Mouse (Mus musculus): ENCODE data around the gene Tcl1b5.
"Not testable (repeated sequence)": the region's sequence is repeated elsewhere in the genome, so short reads cannot be mapped to it uniquely, and the experiment has no call there.

The Tcl1b5 gene

DNA sequence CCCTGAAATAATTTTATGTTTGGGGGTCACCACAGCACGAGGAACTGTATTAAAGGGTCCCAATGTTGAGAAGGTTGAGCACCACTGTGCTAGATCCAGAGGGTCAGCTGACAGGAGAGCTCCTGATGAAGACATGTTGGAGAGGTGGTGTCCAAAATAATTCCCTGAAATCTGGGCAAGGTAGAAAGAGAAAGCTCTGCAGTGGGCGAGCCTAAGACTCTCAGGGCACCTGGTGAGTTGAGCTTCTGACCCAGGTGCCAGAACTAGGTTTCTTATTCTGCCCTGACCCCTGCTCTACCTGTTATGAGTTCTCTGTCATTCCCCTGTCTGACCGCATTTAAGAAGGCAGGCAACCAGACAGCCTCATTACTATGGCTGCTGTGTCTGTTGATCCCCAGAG lies at the start of gene Tcl1b5:
TSS of gene Tcl1b5 (plus strand) at position 301 of the 400 bp plus-strand sequence.
- not testable (repeated sequence) for DNase-seq (ENCODE audit: low read depth)

DNA sequence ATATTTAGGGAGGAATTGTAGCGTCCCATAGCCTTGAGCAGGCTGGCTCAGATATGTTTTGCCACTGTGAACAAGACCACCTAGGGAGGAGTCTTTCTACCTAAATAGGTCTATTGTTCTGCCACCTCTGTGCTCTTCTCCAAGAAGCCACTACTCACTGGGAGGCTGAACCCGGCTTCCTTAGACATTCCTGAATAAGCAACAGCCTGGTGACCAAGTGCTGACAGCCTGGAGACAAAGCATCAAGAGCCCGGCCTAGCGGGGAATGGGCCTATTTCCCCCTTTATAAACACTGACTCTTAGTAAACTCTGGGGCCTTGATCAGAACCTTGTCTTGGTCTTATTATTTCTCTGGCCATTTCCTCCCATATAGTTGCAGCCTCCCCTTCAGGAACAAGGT lies 49.6 kb upstream of the Tcl1b5 start:
- DNase-seq (ENCODE audit: low read depth), result no peak

DNA sequence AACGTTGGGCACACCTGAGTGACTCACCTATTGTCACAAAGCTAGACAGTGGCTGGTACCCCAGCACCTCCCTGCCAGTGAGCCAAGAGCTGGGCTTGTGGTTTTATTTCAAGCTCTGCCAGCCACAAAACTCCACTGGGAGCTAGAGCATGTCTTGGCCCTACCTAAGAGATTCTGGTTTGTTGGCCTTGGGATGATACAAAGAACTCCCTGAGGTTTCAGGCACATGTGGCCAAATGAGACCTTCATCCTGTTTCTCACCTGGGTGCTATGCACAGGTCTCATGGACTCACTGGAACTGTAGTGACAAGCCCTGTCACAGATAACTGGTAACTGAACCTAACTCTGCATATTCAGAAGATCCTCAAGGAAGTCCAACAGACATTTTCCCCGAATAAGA lies 48.5 kb upstream of the Tcl1b5 start:
- DNase-seq (ENCODE audit: low read depth), result no peak

DNA sequence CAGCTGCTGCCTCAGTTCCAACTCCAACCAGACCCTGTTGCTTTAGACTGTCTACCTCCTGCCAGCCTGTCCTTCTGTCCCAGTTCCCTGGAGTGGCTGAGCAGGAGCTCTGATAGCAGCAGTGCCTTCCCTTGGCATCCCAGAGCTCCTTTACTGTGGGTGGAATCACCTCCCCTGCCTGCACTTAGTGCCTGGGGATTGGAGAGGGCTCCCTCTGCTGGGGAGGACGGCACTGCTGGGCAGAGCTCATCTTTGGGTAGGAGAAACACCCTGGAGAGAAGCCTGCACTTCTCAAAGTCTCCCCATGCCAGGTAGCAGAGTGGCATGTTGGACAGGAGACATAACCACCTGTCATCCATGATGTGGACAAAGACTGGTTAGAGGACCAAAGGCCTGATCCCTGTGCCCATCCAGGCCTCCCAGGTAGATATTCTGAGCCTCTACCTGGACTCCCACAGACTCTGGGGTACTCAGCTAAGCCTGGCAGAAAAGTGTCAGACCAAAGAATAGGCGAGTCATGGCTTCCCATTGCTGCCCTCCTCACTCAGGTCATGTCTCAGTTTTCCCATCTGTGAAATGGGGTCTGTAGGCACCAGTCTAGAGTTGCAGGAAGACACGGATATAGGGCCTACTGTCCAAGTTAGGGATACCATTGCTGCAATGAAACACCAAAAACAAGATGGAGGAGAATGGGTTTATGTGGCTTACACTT lies 46.5 kb upstream of the Tcl1b5 start:
- DNase-seq (ENCODE audit: low read depth), result not testable (repeated sequence)

DNA sequence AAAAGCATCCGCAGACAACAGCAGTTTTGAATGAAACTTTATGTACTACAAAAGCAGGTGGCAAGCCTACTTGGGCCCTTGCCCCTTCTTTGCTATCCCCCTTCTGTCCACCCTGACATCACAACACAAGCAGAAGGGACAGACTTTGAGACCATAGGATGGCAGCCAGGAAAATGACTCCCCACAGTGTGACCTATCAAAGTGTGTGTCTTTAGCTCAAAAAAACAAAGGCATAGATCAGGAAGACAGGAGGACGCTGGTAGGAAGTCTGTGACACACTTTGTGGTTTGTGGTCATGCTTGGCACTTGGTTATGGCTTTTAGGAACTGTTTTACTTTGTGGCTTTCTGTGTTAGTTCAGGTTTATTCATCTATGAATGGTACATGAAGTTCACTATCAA lies 42.0 kb upstream of the Tcl1b5 start:
- DNase-seq (ENCODE audit: low read depth), result peak; percentile 4

DNA sequence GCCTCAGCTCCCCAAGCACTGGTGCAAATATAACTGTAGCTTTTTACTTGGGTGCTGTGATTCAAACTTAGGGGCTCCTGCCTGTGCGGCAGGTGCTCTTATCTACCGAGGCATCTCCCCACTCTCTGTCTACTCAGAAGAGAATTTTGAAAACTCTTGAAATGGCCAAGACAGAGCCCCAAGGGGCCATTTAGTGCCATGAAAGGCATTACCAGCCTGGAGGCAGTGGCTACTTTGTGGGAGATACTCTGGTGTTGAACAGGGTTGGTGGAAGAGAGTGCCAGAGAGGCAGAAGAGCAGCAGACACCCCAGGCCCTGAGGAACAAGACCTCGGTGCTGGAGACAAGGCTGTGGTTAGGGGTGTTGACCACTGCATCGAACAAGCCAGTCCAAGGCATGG lies 41.3 kb upstream of the Tcl1b5 start:
- not testable (repeated sequence) for DNase-seq (ENCODE audit: low read depth)

DNA sequence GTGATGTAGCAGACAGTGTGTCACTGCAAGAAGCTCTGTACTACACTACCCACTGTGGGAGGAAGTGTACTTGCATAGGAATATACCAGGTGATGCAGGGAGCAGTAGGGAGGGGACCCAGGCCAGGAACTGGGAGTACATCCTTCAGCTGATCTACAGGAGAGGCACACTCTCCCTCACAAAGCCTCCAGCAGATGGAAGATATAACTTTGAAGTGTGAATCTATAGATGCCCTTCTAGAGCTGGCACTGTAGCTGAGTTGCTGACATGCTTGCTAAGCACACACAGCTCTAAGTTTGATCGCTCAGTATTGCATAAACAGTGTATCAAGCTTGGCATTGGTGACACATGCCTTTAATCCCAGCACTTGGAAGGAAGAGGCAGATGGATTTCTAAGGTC lies 38.4 kb upstream of the Tcl1b5 start:
- not testable (repeated sequence) for DNase-seq (ENCODE audit: low read depth)

DNA sequence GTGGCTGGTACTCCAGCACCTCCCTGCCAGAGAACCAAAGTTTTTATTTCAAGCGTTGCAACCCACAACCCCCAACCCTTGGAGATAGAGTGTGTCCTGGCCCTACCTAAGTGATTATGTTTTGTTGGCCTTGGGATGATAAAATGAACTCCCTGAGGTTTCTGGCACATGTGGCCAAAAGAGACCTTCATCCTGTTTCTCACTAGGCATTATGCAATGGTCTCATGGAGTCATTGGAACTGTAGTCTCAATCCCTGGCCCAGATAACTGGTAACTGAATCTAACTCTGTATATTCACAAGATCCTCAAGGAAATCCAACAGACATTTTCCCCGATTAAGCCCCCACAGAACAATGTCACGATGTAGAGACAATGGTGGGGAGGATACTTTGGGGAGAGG lies 33.0 kb upstream of the Tcl1b5 start:
- no peak for DNase-seq (ENCODE audit: low read depth)

DNA sequence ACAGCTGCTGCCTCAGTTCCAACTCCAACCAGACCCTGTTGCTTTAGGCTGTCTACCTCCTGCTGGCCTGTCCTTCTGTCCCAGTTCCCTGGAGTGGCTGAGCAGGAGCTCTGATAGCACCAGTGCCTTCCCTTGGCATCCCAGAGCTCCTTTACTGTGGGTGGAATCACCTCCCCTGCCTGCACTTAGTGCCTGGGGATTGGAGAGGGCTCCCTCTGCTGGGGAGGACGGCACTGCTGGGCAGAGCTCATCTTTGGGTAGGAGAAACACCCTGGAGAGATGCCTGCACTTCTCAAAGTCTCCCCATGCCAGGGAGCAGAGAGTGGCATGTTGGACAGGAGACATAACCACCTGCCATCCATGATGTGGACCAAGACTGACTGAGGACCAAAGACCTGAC lies 31.2 kb upstream of the Tcl1b5 start:
- DNase-seq (ENCODE audit: low read depth), result not testable (repeated sequence)

DNA sequence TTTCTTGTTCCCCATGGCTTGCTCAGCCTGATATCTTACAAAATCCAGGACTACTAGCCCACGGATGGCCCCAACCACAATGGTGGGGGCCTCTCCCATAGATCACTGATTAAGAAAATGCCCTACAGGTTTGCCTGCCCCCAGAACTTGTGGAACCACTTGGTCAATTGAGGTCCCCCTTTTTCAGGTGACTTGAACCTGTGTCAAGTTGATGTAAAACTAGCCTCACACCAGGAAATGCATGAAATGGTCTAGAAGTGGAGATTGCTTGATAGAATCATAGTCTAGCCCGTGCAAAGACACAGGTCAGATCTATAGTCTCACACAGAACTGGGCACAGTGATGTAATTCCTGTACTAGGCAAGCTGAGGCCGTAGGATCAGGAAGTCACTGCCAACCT lies 30.4 kb upstream of the Tcl1b5 start, which contains the start of gene Tcl1b2:
TSS of gene Tcl1b2 (plus strand) at position 301 of the 400 bp plus-strand sequence.
- no peak for DNase-seq (ENCODE audit: low read depth)

DNA sequence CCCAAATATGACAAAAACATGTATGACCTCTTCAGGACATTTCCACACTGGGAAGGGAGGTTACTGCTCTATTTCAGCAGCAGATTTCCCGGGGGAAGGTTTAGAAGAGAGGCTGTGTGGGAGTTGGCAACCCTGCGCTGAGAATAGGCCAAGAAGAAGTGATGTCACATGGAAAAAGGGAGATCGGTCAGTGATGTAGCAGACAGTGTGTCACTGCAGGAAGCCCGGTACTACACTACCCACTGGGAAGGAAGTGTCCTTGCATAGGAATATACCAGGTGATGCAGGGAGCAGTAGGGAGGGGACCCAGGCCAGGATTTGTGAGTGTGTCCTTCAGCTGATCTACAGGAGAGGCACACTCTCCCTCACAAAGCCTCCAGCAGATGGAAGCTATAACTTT lies 20.9 kb upstream of the Tcl1b5 start:
- not testable (repeated sequence) for DNase-seq (ENCODE audit: low read depth)

DNA sequence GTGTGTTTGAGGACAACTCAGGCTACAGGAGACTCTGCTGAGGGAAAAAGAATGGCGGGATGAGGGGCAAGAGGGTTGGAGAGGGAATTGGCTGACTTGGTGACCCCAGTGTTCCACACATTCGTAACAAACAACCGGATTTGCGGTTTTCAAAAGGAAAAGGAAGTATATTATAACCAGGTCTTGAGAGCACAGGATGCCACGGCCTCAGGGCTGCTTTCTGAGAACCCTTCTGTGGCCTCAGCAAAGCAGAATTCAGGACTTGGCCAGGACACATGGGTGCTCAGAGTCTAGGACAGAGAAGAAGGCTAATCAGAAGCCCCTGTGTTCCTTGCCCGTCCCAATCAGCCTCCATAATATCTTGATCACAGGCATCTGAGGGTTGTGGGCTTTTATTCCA lies 17.3 kb upstream of the Tcl1b5 start:
- no peak for DNase-seq (ENCODE audit: low read depth)

DNA sequence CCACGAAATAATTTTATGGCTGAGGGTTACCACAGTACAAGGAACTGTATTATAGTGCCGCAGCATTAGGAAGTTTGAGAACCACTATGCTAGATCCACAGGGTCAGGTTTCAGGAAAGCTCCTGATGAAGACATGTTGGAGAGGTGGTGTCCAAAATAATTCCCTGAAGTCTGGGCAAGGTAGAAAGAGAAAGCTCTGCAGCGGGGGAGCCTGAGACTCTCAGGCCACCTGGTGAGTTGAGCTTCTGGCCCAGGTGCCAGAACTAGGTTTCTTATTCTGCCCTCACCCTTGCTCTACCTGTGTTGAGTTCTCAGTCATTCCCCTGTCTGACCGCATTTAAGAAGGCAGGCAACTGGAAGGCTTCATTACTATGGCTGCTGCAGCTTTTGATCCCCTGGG lies 16.8 kb upstream of the Tcl1b5 start, which contains the start of gene Tcl1b1:
TSS of gene Tcl1b1 (plus strand) at position 301 of the 400 bp plus-strand sequence.
- DNase-seq (ENCODE audit: low read depth), result no peak

DNA sequence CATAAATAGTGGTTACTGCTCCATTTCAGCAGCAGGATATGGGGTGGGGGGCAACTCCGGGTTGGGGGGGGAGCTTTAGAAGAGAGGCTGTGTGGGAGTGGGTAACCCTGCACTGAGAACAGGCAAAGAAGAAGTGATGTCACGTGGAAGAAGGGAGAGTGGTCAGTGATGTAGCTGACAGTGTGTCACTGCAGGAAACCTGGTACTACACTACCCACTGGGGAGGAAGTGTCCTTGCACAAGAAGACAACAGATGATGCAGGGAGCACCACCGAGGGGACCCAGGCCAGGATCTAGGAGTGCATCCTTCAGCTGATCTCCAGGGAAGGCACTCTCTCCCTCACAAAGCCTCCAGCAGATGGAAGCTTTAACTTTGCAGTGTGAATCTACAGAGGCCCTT lies 9.4 kb upstream of the Tcl1b5 start:
- DNase-seq (ENCODE audit: low read depth), result no peak

DNA sequence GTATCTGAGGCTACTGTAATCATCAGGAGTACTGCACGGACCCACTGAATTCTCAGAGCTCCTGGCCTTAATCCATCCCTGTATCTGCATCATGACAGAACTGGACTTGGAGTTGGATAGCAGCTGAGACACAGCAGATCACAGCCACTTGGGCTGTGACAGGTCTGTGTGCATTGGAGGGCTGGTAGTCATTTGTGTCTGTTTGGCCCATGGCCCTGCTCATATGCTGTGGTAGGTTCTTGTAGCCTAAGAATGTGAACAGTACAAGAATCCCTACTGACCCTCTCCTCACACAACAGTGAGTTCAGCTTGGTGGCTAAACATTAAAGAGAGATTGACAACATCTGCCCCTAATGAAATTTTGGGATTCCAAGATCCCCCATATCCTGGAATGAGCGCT lies 2.8 kb upstream of the Tcl1b5 start:
- DNase-seq (ENCODE audit: low read depth), result no peak

DNA sequence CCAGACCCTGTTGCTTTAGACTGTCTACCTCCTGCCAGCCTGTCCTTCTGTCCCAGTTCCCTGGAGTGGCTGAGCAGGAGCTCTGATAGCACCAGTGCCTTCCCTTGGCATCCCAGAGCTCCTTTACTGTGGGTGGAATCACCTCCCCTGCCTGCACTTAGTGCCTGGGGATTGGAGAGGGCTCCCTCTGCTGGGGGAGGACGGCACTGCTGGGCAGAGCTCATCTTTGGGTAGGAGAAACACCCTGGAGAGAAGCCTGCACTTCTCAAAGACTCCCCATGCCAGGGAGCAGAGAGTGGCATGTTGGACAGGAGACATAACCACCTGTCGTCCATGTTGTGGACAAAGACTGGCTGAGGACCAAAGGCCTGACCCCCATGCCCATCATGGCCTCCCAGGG lies 1.8 kb upstream of the Tcl1b5 start:
- peak; percentile 17 for DNase-seq (ENCODE audit: low read depth)

DNA sequence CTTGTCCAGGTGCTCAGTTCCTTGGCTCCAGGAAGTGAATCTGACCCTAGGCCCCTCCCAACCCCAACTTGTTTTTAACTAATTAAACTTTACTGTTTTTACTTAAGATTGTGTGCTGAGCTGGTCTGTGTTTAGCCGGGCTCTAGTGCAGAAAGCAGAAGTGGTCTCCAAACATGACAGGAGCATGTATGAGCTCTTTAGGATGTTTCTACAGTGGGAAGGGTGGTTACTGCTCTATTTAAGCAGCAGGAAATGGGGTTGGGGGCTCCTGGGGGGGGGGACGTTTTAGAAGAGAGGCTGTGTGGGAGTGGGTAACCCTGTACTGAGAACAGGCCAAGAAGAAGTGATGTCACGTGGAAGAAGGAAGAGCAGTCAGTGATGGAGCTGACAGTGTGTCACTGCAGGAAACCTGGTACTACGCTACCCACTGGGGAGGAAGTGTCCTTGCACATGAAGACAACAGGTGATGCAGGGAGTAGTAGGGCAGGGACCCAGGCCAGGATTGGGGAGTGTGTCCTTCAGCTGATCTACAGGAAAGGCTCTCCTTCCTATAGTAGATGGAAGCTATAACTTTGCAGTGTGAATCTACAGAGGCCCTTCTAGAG lies 5.0 kb downstream of the Tcl1b5 start:
- not testable (repeated sequence) for DNase-seq (ENCODE audit: low read depth)

DNA sequence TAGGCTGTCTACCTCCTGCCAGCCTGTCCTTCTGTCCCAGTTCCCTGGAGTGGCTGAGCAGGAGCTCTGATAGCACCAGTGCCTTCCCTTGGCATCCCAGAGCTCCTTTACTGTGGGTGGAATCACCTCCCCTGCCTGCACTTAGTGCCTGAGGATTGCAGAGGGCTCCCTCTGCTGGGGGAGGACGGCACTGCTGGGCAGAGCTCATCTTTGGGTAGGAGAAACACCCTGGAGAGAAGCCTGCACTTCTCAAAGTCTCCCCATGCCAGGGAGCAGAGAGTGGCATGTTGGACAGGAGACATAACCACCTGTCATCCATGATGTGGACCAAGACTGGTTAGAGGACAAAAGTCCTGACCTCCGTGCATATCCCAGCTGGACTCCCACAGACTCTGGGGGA lies 12.8 kb downstream of the Tcl1b5 start:
- not testable (repeated sequence) for DNase-seq (ENCODE audit: low read depth)

DNA sequence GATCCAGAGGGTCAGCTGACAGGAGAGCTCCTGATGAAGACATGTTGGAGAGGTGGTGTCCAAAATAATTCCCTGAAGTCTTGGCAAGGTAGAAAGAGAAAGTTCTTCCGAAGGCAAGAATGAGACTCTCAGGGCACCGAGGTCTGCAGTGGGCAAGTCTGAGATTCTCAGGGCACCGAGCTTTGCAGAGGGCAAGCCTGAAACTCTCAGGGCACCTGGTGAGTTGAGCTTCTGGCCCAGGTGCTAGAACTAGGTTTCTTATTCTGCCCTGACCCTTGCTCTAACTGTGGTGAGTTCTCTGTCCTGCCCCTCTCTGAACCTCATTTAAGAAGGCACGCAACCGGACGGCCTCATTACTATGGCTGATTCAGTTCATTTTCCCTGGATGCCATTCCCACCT lies 14.6 kb downstream of the Tcl1b5 start, which contains the start of gene Tcl1b3:
TSS of gene Tcl1b3 (plus strand) at position 301 of the 400 bp plus-strand sequence.
- DNase-seq (ENCODE audit: low read depth), result not testable (repeated sequence)

DNA sequence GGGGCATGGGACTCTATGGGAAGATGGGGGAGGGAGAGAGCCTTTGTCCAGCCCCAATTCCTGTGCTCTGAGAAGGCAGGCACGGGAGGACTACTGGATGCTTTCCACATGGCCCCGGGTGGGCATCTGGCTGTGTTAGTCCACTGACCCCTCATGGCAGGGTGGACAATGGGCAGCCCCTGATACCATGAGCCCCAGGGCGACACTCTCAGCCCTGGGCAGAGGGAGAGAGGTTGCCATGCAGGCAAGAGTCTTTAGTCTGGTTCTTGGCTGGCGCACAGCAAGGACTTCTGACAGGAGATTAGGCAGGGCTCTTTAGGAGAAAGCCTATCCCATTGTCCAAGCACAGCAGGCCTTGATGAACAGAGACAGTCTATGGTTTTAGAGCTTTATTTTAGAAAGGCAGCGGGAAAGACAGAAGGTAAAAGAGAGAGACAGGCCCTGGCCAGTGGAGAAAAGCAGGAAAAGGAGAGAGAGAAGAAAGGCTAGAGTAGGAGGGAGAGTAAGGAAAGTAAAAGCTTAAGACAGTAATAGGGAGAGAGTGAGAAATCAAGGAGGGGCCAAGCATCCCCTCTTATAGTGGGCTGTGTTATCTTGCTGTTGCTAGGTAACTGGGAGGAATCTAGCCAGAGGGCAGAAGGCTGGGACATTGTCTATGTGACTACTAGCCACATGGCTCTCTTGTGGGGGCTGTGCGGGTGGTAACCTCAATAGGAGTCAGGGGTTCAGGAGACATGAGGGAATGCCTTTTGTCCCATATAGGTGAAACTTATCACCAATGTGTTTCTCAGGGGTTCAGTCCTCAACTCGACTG lies 23.7 kb downstream of the Tcl1b5 start:
- DNase-seq (ENCODE audit: low read depth), result not testable (repeated sequence)

DNA sequence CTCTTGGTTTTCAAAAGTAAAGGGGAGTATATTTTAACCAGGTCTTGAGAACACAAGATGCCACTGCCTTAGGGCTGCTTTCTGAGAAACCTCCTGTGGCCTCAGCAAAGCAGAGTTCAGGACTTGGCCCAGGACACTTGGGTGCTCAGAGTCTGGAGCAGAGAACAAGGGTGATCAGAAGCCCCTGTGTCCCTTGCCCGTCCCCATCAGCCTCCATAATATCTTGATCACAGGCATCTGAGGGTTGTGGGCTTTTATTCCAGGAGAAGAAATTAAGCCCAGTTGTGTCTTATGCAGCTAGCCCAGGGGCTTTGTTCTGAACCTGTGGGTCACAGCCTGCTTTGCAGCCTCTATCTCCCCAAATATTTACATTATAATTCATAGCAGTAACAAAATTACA lies 25.5 kb downstream of the Tcl1b5 start, which contains the start of gene Tcl1b4:
TSS of gene Tcl1b4 (plus strand) at position 301 of the 400 bp plus-strand sequence.
- not testable (repeated sequence) for DNase-seq (ENCODE audit: low read depth)

DNA sequence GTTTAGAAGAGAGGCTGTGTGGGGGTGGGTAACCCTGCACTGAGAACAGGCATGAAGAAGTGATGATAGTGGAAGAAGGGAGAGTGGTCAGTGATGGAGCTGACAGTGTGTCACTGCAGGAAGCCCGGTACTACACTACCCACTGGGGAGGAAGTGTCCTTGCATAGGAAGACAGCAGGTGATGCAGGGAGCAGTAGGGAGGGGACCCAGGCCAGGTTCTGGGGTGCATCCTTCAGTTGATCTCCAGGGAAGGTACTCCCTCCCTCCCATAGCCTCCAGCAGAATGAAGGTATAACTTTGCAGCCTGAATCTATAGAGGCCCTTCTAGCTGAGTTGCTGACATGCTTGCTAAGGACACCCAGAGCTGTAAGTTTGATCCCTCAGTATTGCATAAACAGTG lies 30.9 kb downstream of the Tcl1b5 start:
- no peak for DNase-seq (ENCODE audit: low read depth)

DNA sequence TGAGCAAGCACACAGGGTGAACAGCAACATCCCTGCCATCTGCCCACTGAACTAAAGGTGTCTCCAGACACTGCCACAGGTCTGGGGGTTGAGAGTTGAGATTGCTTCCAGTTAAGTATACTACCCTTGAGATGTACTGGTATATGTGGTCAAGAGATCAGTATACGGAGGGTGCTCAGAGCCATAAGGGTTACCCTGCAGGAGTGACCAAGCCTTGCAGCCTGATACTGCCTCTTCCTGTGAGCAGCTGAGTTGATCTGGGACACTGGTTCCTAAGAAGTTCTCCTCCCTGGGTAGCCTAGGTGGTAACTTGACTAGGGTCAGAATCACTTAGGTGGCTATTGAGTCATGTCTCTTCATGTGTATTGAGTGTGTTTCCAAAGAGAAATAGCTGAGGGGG lies 32.3 kb downstream of the Tcl1b5 start:
- no peak for DNase-seq (ENCODE audit: low read depth)

Measured in induced T-regulatory cell, adult 2 months (primary cell).